Mouse (Mus musculus): ENCODE measurements around the gene Prcd. TPM values are rescaled to one million over a fixed set of nuclear protein-coding genes. Genes with fewer than 3 reads are reported as not detected.
"Not testable (repeated sequence)": the region's sequence is repeated elsewhere in the genome, so short reads cannot be mapped to it uniquely, and the experiment has no call there.

Gene Prcd
- polyA plus RNA-seq (2014; fragmentation: Nextera tagmentation; extraction: Ambion mirVana) = 0.95 and 0.97 TPM in 2 replicates

DNA sequence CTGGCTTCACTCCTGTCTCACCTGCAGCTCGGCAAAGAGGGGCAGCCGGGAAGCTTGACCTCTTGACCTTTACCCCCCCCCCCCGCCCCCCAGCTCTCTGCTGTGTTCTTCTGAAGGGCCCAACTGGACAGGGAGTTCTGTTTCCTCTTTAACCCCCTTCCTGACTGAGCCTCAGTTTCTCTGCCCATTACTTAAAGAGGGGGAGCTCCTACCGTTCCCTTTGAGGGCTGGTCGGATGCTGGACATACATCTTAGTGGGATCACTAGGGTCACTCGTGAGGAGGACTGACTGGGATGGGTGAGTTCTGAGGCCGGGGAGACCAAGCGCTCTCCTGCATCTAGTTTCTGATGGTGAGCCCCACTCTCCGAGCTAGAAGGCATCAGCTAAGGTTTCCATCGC lies at the start of gene Prcd:
TSS of gene Prcd (plus strand) at position 301 of the 400 bp plus-strand sequence.
- DNase-seq (ENCODE audit: low spot score) (no peak), ATAC-seq (ENCODE audit: insufficient number of reproducible peaks, low FRiP score, low TSS enrichment, low read depth) (no peak)
- Histone ChIP-seq H3K4me2 (ENCODE audit: low read depth, severe bottlenecking) (peak within 1 kb of the TSS; percentile 99), H3K27ac (replicated peaks; ENCODE audit: low read depth, low read length) (no peak within 1 kb of the TSS), H3K4me1 (ENCODE audit: control insufficient read depth, insufficient read depth, low read length) (peaks cover 36% of the 10 kb centered on the region), H3K4me3 (ENCODE audit: low read depth, low read length) (peak within 1 kb of the TSS; percentile 49), H3K9ac (ENCODE audit: low read length) (peak within 1 kb of the TSS; percentile 65), H3K27me3 (ENCODE audit: control insufficient read depth, insufficient read depth, low read length) (peaks cover 9% of the 10 kb centered on the region), H3K9me3 (ENCODE audit: control insufficient read depth, low read length) (no peaks in the 10 kb centered on the region), H3K36me3 (ENCODE audit: control insufficient read depth, insufficient read depth, low read length) (no peaks in the 10 kb centered on the region)
- WGBS = 2% methylated on average over 8 of the region's 10 CpGs

DNA sequence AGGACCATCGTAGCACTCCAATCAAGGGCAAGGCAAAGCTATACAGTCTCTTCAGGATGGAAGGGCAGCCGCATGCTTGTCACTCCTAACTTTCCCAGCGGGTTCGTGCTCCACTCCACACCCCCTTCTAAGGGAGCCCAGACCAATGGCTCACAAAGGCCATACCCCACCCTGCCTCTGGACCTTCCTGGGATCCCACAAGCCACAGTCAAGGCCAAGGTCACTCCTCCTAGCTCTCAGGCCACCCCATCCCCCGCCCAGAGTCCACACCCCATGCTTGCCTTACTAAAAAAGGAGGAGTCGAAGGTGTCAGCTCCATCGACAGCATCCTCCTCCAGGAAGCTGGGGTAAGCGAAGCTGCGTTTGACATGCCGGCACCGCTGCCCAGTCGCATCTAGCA lies 49.2 kb upstream of the Prcd start:
- Histone ChIP-seq H3K27me3 (ENCODE audit: control insufficient read depth, insufficient read depth, low read length) (no peaks in the 10 kb centered on the region), H3K4me3 (ENCODE audit: low read depth, low read length) (no peak overlapping the region), H3K9me3 (ENCODE audit: control insufficient read depth, low read length) (no peaks in the 10 kb centered on the region), H3K4me2 (ENCODE audit: low read depth, severe bottlenecking) (no peak overlapping the region), H3K36me3 (ENCODE audit: control insufficient read depth, insufficient read depth, low read length) (no peaks in the 10 kb centered on the region; the same call in 1 of the 2 replicates), H3K27ac (replicated peaks; ENCODE audit: low read depth, low read length) (no peak overlapping the region), H3K9ac (ENCODE audit: low read length) (no peak overlapping the region), H3K4me1 (ENCODE audit: control insufficient read depth, insufficient read depth, low read length) (no peaks in the 10 kb centered on the region)
- ATAC-seq (ENCODE audit: insufficient number of reproducible peaks, low FRiP score, low TSS enrichment, low read depth) = no peak
- no peak for DNase-seq (ENCODE audit: low spot score)
- 82% methylated on average over 12 of the region's 12 CpGs for WGBS

- 86% methylated on average over 3 of the region's 3 CpGs for WGBS
- Histone ChIP-seq H3K4me1 (ENCODE audit: control insufficient read depth, insufficient read depth, low read length) (no peaks in the 10 kb centered on the region), H3K9me3 (ENCODE audit: control insufficient read depth, low read length) (no peaks in the 10 kb centered on the region), H3K4me2 (ENCODE audit: low read depth, severe bottlenecking) (no peak overlapping the region), H3K27me3 (ENCODE audit: control insufficient read depth, insufficient read depth, low read length) (no peaks in the 10 kb centered on the region), H3K4me3 (ENCODE audit: low read depth, low read length) (no peak overlapping the region), H3K36me3 (ENCODE audit: control insufficient read depth, insufficient read depth, low read length) (no peaks in the 10 kb centered on the region; the same call in 1 of the 2 replicates), H3K9ac (ENCODE audit: low read length) (no peak overlapping the region), H3K27ac (replicated peaks; ENCODE audit: low read depth, low read length) (no peak overlapping the region)
- DNase-seq (ENCODE audit: low spot score) (no peak), ATAC-seq (ENCODE audit: insufficient number of reproducible peaks, low FRiP score, low TSS enrichment, low read depth) (no peak)
Observed at GRCm38 (mm10) chr11:116607717-116608116, 45.6 kb upstream of the Prcd start.

- Histone ChIP-seq H3K4me3 (ENCODE audit: low read depth, low read length) (no peak overlapping the region), H3K36me3 (ENCODE audit: control insufficient read depth, insufficient read depth, low read length) (no peaks in the 10 kb centered on the region; the same call in 1 of the 2 replicates), H3K27ac (replicated peaks; ENCODE audit: low read depth, low read length) (no peak overlapping the region), H3K4me1 (ENCODE audit: control insufficient read depth, insufficient read depth, low read length) (no peaks in the 10 kb centered on the region), H3K27me3 (ENCODE audit: control insufficient read depth, insufficient read depth, low read length) (no peaks in the 10 kb centered on the region), H3K4me2 (ENCODE audit: low read depth, severe bottlenecking) (no peak overlapping the region), H3K9me3 (ENCODE audit: control insufficient read depth, low read length) (no peaks in the 10 kb centered on the region), H3K9ac (ENCODE audit: low read length) (no peak overlapping the region)
- 70% methylated on average over 15 of the region's 15 CpGs for WGBS
- DNase-seq (ENCODE audit: low spot score) (no peak), ATAC-seq (ENCODE audit: insufficient number of reproducible peaks, low FRiP score, low TSS enrichment, low read depth) (no peak)
Observed at GRCm38 (mm10) chr11:116609965-116610630, 43.2 kb upstream of the Prcd start.

DNA sequence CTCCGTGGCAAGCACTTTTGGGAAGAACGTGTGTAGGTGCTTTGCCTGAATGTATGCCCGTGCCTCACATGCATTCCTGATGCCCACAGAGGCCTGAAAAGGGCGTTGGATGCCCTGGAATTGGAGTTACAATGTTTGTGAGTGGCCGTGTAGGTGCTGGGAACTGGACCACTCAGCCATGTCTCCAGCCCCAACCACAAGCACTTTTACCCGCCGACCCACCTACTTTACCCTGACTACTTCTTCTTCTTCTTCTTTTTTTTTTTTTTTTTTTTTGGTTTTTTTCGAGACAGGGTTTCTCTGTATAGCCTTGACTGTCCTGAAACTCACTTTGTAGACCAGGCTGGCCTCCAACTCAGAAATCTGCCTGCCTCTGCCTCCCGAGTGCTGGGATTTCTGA lies 42.2 kb upstream of the Prcd start:
- H3K36me3 ChIP-seq (ENCODE audit: control insufficient read depth, insufficient read depth, low read length); H3K4me3 ChIP-seq (ENCODE audit: low read depth, low read length); H3K9me3 ChIP-seq (ENCODE audit: control insufficient read depth, low read length); DNase-seq (ENCODE audit: low spot score); H3K9ac ChIP-seq (ENCODE audit: low read length); H3K4me2 ChIP-seq (ENCODE audit: low read depth, severe bottlenecking); ATAC-seq (ENCODE audit: insufficient number of reproducible peaks, low FRiP score, low TSS enrichment, low read depth); H3K27ac ChIP-seq (replicated peaks; ENCODE audit: low read depth, low read length); H3K4me1 ChIP-seq (ENCODE audit: control insufficient read depth, insufficient read depth, low read length); H3K27me3 ChIP-seq (ENCODE audit: control insufficient read depth, insufficient read depth, low read length): not testable (repeated sequence)
- WGBS = 90% methylated on average over 8 of the region's 9 CpGs

- Histone ChIP-seq H3K4me3 (ENCODE audit: low read depth, low read length) (no peak overlapping the region), H3K4me1 (ENCODE audit: control insufficient read depth, insufficient read depth, low read length) (peaks cover 5% of the 10 kb centered on the region; the same call in 1 of the 2 replicates), H3K9me3 (ENCODE audit: control insufficient read depth, low read length) (no peaks in the 10 kb centered on the region), H3K4me2 (ENCODE audit: low read depth, severe bottlenecking) (no peak overlapping the region), H3K36me3 (ENCODE audit: control insufficient read depth, insufficient read depth, low read length) (no peaks in the 10 kb centered on the region), H3K27me3 (ENCODE audit: control insufficient read depth, insufficient read depth, low read length) (no peaks in the 10 kb centered on the region), H3K27ac (replicated peaks; ENCODE audit: low read depth, low read length) (no peak overlapping the region), H3K9ac (ENCODE audit: low read length) (no peak overlapping the region)
- 92% methylated on average over 9 of the region's 9 CpGs for WGBS
- ATAC-seq (ENCODE audit: insufficient number of reproducible peaks, low FRiP score, low TSS enrichment, low read depth) = no peak
- no peak for DNase-seq (ENCODE audit: low spot score)
Observed at GRCm38 (mm10) chr11:116611883-116612282, 41.5 kb upstream of the Prcd start.

DNA sequence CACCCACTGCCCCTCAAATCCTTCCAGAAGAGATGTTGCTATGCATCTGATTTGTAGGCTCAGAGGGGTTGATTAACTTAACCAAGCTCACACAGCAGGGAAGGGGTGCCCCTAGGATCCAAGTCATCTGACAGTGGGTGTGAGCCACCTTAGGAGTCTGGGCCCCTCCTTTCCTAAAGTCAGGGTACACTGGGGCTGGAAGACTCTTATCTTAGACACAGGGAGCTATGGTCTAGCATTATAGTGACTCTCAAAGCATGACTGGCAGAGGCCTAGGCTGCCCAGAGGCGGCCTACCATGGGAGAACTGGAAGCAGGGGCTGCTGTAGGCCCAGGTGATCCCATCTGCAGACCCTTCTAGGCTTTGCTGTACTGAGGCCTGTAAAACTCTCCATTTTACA lies 40.8 kb upstream of the Prcd start:
- no peak overlapping the region for H3K9ac ChIP-seq (ENCODE audit: low read length)
- H3K36me3 ChIP-seq (ENCODE audit: control insufficient read depth, insufficient read depth, low read length) = no peaks in the 10 kb centered on the region
- no peak for ATAC-seq (ENCODE audit: insufficient number of reproducible peaks, low FRiP score, low TSS enrichment, low read depth)
- WGBS = 100% methylated on average over 1 of the region's 1 CpGs
- H3K27ac ChIP-seq (replicated peaks; ENCODE audit: low read depth, low read length) = no peak overlapping the region
- no peaks in the 10 kb centered on the region for H3K9me3 ChIP-seq (ENCODE audit: control insufficient read depth, low read length)
- H3K4me2 ChIP-seq (ENCODE audit: low read depth, severe bottlenecking) = no peak overlapping the region
- no peak overlapping the region for H3K4me3 ChIP-seq (ENCODE audit: low read depth, low read length)
- no peak for DNase-seq (ENCODE audit: low spot score)
- peaks cover 5% of the 10 kb centered on the region; the same call in 1 of the 2 replicates for H3K4me1 ChIP-seq (ENCODE audit: control insufficient read depth, insufficient read depth, low read length)
- no peaks in the 10 kb centered on the region for H3K27me3 ChIP-seq (ENCODE audit: control insufficient read depth, insufficient read depth, low read length)

DNA sequence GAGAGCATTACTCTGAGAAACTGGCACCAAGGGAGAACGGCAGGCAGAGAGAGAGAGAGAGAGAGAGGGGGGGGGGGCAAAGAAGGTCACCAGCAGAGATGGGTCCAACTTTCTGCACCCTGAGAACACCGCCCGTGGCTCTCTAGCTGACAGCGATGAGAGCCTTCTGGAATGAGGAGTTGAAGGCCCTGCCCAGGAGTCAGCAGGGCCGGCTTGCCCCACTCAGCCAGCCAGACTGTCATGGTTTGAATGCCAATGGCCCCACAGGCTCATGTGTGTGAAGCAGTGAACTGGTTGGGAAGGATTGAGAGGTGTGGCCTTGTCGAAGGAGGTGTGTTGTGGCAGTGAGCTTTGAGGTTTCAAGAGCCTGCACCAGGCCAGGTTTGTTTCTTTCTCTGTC lies 40.1 kb upstream of the Prcd start:
- ATAC-seq (ENCODE audit: insufficient number of reproducible peaks, low FRiP score, low TSS enrichment, low read depth) (no peak), DNase-seq (ENCODE audit: low spot score) (no peak)
- WGBS = 92% methylated on average over 6 of the region's 6 CpGs
- H3K36me3 ChIP-seq (ENCODE audit: control insufficient read depth, insufficient read depth, low read length) = no peaks in the 10 kb centered on the region
- no peaks in the 10 kb centered on the region for H3K9me3 ChIP-seq (ENCODE audit: control insufficient read depth, low read length)
- peaks cover 7% of the 10 kb centered on the region; the same call in 1 of the 2 replicates for H3K4me1 ChIP-seq (ENCODE audit: control insufficient read depth, insufficient read depth, low read length)
- H3K9ac ChIP-seq (ENCODE audit: low read length) = no peak overlapping the region
- H3K4me2 ChIP-seq (ENCODE audit: low read depth, severe bottlenecking) = no peak overlapping the region
- H3K4me3 ChIP-seq (ENCODE audit: low read depth, low read length) = no peak overlapping the region
- no peaks in the 10 kb centered on the region for H3K27me3 ChIP-seq (ENCODE audit: control insufficient read depth, insufficient read depth, low read length)
- no peak overlapping the region for H3K27ac ChIP-seq (replicated peaks; ENCODE audit: low read depth, low read length)

All from limb, embryonic 11.5 days (tissue).